Mouse (Mus musculus): ENCODE measurements around the gene Pfkp. TPM values are rescaled to one million over a fixed set of nuclear protein-coding genes. Genes with fewer than 3 reads are reported as not detected.

Gene Pfkp
- total RNA-seq, 2 experiments from 2014 or later: 4.0 to 5.8 TPM

GRCm38 (mm10) chr13:6646674-6647066 lies 1.9 kb downstream of the Pfkp start:
- TF ChIP-seq CTCF (IDR thresholded peaks at IDR 0.05): no peak
- no peak for DNase-seq
- Histone ChIP-seq H3K4me3 (peak overlapping the region; percentile 88), H3K27ac (peak overlapping the region; percentile 81; the same call in 1 of the 2 replicates)
- intact Hi-C loops (cut with DNase I): no loop called here

GRCm38 (mm10) chr13:6646266-6646665 lies 2.3 kb downstream of the Pfkp start:
- Histone ChIP-seq H3K4me3 (no peak overlapping the region), H3K27ac (no peak overlapping the region)
- TF ChIP-seq CTCF (IDR thresholded peaks at IDR 0.05): no peak
- intact Hi-C loops (cut with DNase I): no loop called here
- no peak for DNase-seq

GRCm38 (mm10) chr13:6643968-6644367 lies 4.6 kb downstream of the Pfkp start:
- no peak for DNase-seq
- TF ChIP-seq CTCF (IDR thresholded peaks at IDR 0.05): no peak
- Histone ChIP-seq H3K4me3 (no peak overlapping the region), H3K27ac (no peak overlapping the region)
- intact Hi-C loops (cut with DNase I): no loop called here

GRCm38 (mm10) chr13:6643026-6643425 lies 5.6 kb downstream of the Pfkp start:
- TF ChIP-seq CTCF (IDR thresholded peaks at IDR 0.05): no peak
- intact Hi-C loops (cut with DNase I): no loop called here
- DNase-seq: no peak
- Histone ChIP-seq H3K27ac (no peak overlapping the region), H3K4me3 (no peak overlapping the region)

- TF ChIP-seq CTCF (IDR thresholded peaks at IDR 0.05): no peak
- intact Hi-C loops (cut with DNase I): no loop called here
- no peak overlapping the region for H3K4me3 ChIP-seq
- no peak overlapping the region for H3K27ac ChIP-seq
- no peak for DNase-seq
Measured at GRCm38 (mm10) chr13:6642453-6642852, 6.1 kb downstream of the Pfkp start.

GRCm38 (mm10) chr13:6641497-6641896 lies 7.1 kb downstream of the Pfkp start:
- Histone ChIP-seq H3K4me3 (no peak overlapping the region), H3K27ac (no peak overlapping the region)
- TF ChIP-seq CTCF (IDR thresholded peaks at IDR 0.05): no peak
- intact Hi-C loops (cut with DNase I): no loop called here
- DNase-seq: no peak

GRCm38 (mm10) chr13:6639507-6640030 lies 9.0 kb downstream of the Pfkp start:
- intact Hi-C loops (cut with DNase I): no loop called here
- Histone ChIP-seq H3K4me3 (no peak overlapping the region), H3K27ac (no peak overlapping the region)
- TF ChIP-seq CTCF (IDR thresholded peaks at IDR 0.05): no peak
- DNase-seq: no peak

- Histone ChIP-seq H3K4me3 (no peak overlapping the region), H3K27ac (no peak overlapping the region)
- intact Hi-C loops (cut with DNase I): no loop called here
- no peak for TF ChIP-seq CTCF (IDR thresholded peaks at IDR 0.05)
- DNase-seq: no peak
Measured at GRCm38 (mm10) chr13:6638976-6639375, 9.6 kb downstream of the Pfkp start.

GRCm38 (mm10) chr13:6638425-6638824 lies 10.2 kb downstream of the Pfkp start:
- no peak overlapping the region for H3K27ac ChIP-seq
- intact Hi-C loops (cut with DNase I): no loop called here
- H3K4me3 ChIP-seq: no peak overlapping the region
- no peak for TF ChIP-seq CTCF (IDR thresholded peaks at IDR 0.05)
- DNase-seq: no peak

GRCm38 (mm10) chr13:6637534-6638124 lies 10.9 kb downstream of the Pfkp start:
- Histone ChIP-seq H3K27ac (no peak overlapping the region), H3K4me3 (no peak overlapping the region)
- no peak for TF ChIP-seq CTCF (IDR thresholded peaks at IDR 0.05)
- intact Hi-C loops (cut with DNase I): no loop called here
- DNase-seq: no peak

- intact Hi-C loops (cut with DNase I): no loop called here
- no peak overlapping the region for H3K27ac ChIP-seq
- no peak for DNase-seq
- no peak for TF ChIP-seq CTCF (IDR thresholded peaks at IDR 0.05)
- H3K4me3 ChIP-seq: no peak overlapping the region
Measured at GRCm38 (mm10) chr13:6636976-6637375, 11.6 kb downstream of the Pfkp start.

GRCm38 (mm10) chr13:6636520-6636919 lies 12.1 kb downstream of the Pfkp start:
- Histone ChIP-seq H3K4me3 (no peak overlapping the region), H3K27ac (peak overlapping the region; percentile 40; the same call in 1 of the 2 replicates)
- peak; percentile 23 for DNase-seq
- no peak for TF ChIP-seq CTCF (IDR thresholded peaks at IDR 0.05)
- intact Hi-C loops (cut with DNase I): no loop called here

- peak overlapping the region; percentile 40 for H3K27ac ChIP-seq
- DNase-seq: peak; percentile 22
- H3K4me3 ChIP-seq: no peak overlapping the region
- no peak for TF ChIP-seq CTCF (IDR thresholded peaks at IDR 0.05)
- intact Hi-C loops (cut with DNase I): no loop called here
Measured at GRCm38 (mm10) chr13:6635138-6636076, 13.2 kb downstream of the Pfkp start.
